Mouse (Mus musculus): ENCODE measurements at regions not wholly inside any gene's neighbourhood (a gene's known extent, or its start where the extent isn't known, plus 50 kb on each side); places are given as distances from the start of the nearest gene placed in this dataset.
"Not testable (repeated sequence)": the region's sequence is repeated elsewhere in the genome, so short reads cannot be mapped to it uniquely, and the experiment has no call there.

DNA sequence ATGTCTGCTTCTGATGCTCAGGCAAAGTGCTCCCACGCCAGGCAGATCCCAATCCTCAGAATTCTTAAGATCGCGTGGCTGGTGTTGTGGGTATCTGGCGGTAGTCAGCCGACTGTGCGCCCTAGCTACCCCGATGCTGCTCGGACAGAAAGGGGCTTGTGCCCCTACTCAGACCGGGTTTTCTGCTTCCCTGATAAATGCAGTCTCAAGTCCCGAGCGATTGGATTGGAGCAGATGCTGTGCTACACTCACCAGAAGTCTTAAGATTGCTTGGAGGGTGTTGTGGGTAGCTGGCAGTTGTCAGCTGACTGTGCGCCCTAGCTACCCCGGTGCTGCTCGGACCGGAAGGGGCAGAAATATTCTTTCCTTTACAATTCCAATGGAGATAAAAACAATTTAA, 99.3 kb downstream of the Gm7489 start:
- DNase-seq (ENCODE audit: low spot score), result not testable (repeated sequence)

DNA sequence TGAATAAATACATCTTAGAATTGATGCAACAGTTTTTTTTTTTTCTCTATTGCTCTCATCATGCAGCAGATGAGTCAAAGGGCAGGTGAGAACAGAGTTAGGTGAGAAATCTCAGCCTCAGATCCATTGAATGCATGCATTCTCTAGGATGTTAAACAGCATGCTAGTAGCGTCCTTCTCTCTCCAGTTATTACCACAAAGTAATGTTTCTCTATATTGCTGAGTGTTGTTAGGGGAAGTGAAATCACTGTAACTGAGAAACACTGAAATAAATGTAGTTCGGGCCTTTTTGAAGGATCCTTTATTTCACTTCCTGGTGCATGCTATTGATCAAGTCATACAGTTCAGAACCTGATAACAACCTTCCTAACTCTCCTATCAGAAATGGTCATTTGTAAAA, 105.2 kb downstream of the Gm7489 start:
- no peak for DNase-seq (ENCODE audit: low spot score)

DNA sequence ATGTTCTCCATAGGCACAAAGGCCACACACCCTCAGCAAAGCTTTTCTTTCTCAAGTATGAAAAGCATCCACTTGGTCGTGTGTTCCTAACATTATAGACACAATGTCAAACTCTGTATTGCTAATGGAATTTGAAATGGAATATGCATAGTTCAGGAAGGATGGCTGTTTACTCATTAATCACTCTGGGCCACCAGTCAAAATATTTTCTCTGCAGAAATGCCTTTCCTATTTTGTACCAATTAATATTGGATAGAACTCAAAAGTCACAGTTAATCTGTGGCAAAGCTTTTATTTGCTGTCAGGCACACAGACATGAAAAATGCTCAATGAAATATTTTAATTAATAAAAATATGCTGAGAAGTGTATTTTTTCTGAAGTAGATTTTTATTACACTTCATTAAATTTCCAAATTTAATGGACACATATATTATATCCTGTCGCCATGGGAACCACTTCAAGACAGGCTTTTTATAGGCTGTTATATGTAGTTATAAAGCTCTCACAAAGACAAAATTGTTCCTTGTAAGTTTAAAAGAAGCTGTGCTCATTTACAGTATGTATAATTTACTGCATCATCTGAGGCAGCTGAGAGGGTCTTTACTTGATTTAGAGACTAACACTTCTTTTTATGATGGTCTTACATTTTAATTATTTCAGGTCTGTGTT, 110.6 kb downstream of the Gm7489 start:
- no peak for DNase-seq (ENCODE audit: low spot score)

DNA sequence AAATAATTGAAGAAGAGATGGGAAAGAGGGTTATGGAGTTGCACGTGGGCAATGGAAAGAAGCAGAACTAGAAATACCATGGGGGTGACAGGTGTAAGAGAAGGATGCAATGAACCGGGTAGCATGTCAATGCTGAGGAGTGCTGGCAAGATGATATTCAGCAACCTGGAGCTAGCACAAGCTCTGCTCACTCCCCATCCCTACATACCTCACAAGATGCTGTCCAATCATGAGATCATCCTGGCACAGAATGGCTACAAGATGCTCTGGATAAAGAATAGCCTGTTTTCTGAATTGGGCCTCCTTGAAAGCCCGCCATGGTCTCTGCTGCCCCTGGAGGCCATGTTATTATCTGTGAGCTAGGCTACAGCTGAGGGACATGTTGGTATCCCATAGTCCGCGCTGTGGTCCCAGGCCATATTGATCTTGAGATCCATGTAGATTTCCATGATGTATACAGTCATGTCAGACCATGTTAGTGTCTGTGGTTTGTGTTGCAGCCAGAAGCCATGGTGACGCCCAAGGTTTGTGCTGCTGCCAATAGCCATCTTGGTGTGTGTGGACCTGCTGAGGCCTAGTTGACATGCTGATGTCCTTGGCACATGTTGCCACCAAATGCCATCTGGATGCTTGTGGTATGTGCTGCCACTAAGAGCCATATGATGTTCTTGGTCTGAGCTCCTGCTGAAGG, 114.0 kb downstream of the Gm7489 start:
- no peak for DNase-seq (ENCODE audit: low spot score)

DNA sequence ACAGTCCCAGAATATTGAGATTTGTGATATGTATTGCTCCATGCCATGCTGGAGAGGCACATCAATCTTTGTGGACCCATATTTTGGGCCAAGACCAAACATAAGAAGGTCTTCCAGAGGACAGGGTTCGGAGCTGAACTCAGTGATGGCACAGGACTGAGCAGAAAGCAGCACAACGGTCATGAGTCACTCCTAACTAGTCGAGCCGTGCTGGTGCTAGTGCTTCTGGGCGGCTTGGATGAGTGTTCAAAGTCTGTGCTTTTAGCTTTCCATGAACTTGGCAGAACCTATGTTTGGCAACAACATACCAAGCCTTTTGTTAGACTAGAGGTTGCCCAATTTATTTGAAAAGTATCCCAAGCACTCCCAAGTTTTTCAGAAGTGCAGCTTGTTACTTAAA, 149.1 kb downstream of the Gm7489 start:
- DNase-seq (ENCODE audit: low spot score), result peak; percentile 98

DNA sequence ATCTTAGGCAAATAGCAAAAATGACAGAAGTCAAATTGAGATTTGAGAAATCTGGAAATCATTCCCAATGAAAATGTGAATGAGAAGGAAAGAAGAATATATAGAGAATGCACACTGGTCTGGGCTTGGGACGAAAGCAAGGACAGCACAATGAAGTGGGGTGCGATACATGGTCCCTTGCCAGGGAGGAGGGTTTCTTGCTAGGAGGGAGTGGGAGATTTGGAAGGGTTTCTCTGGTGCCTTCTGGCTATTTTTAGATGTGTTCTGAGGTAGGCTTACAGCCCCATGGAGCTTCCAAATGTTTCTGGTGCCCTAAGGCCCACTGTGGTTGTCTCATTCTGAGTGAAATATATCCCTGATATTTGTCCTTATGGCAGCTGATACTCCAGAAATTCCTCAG, 166.0 kb downstream of the Gm7489 start:
- no peak for DNase-seq (ENCODE audit: low spot score)

DNA sequence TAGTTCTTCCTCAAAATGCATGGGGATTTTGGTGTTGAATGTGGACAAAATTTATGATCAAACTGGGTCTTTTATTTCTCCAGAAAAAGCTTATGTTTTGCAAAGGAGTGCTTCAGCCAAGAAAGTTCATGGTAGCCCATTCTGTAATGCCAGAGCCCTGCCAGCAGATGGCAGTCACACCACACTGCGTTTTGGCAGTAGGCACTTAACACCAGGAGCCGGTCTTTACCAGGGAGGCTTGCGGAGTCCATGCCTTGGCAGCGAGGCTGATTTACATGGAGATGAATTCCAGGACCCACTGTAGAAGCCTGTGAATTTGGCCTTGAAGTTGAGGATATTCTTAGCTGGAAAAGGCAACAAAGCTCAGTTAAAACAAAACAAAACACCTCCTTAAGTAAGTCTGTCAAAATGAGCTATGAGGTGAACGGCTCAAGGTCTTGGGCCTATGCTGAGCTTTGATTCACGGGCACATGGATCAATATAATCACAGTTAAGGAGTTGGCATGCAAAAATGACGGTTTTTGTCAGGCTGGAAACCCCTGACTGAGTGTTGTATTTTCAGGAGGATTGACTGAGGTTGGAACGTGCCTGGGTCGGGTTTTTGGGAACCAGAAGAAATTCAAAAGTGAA, 185.4 kb downstream of the Gm7489 start:
- peak; percentile 77 for DNase-seq (ENCODE audit: low spot score)

DNA sequence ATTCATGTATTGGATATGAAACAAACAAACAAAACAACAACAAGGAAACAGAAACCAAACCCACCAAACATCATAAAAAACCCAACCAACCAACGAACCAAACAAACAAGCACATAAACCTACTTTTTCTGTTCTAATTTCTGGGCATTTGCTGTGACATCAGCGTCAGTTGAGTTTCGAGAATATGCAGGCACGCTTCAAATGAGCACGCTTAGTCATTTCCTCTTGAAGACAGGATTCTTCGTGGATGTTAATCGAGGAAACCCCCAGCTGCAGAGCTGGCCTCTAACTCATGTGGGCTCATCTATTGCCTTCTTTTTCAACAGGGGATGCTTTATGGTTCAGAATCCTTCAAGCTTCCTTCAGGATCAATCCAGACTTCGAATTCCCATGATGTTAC, 187.0 kb downstream of the Gm7489 start:
- DNase-seq (ENCODE audit: low spot score), result no peak

DNA sequence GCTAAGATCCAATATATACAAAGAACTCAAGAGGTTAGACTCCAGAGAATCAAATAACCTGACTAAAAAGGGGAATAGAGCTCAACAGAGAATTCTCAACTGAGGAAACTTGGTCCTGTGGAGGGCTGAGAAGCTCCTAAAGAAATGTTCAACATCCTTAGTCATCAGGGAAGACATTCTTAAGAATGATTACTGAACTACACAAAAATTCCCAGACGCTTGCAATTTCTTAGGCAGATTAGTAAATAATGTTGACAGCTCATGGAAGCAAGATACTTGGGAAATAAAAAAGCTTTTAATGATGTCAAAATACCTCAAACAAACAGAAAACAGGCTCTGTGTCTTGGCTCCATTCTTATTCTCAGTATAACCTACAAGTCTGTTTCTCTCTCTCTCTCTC, 206.6 kb downstream of the Gm7489 start:
- no peak for DNase-seq (ENCODE audit: low spot score)

DNA sequence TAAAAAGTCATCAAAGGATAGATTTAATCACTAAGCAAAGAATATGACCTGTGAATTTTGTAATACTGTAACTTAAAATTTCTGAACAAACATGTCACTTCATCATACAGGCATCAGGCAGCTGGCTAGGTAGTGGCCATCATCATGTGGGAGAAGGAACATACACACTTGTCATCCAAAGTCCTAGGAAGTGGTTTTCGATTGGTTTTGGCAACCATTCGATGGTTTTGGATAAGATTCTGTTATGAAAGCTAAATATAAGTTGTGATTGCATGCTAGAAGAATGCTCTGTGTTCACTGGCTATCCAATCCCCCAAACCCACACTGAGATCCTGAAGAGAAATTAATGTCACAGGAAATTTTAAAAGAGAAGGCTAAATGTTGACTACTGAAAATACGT, 207.7 kb downstream of the Gm7489 start:
- DNase-seq (ENCODE audit: low spot score), result no peak

DNA sequence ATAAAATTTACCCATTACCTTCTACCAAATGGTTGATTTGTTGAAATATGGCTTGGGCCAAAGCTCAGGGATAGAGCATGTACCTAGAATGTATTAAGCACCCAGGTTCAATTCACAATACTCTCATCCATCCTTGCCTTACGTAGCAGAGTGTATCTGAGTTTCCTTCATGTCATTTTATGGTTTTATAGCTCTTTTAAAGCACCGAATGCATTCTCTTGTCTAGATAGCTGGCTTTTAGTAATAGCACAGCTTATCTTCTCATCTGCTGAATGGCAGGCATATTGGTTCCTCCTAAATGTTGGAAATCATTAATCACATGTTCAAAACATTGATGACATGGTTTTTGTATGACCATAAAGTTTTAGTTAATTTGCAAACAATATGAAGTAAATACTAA, 212.8 kb downstream of the Gm7489 start:
- no peak for DNase-seq (ENCODE audit: low spot score)

DNA sequence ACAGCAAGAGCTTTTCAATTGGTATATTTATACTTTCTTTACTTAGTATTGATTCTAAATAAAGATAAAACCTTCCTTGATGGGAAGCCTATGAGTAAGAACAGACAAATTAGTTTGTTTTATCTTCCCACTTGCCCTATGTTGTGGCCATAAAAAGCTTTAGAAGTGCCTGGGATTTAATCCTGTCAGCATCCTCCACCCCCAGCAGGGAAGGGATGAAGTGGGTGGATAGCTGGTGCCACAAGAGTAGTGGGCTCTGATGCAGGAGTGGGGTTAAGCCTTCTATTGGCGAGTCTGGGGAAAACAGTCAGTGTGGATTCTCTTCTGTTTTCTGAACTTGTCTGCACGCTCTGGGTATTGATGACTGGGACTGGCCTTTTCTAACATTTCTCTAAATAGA, 227.7 kb downstream of the Gm7489 start:
- DNase-seq (ENCODE audit: low spot score), result no peak

DNA sequence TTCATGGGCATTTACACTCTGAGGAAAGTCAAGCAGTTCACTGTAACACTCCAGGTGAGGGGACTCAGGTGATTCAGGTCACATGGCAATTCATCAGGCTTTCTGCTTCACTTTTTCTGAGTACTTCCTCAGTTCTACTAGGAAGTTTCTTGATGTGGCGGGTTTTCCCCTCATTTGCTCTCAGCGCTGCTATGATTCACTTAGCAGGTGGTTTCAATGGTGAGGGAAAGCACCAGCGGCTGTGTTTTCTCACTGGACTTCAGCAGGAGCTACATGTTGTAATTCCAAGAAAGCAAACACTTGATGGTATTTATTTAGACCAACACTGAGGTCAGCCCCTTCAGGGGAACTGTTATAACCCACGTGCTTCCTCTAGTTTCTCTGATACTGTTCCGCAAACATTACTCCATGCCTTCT, 229.4 kb downstream of the Gm7489 start:
- no peak for DNase-seq (ENCODE audit: low spot score)

DNA sequence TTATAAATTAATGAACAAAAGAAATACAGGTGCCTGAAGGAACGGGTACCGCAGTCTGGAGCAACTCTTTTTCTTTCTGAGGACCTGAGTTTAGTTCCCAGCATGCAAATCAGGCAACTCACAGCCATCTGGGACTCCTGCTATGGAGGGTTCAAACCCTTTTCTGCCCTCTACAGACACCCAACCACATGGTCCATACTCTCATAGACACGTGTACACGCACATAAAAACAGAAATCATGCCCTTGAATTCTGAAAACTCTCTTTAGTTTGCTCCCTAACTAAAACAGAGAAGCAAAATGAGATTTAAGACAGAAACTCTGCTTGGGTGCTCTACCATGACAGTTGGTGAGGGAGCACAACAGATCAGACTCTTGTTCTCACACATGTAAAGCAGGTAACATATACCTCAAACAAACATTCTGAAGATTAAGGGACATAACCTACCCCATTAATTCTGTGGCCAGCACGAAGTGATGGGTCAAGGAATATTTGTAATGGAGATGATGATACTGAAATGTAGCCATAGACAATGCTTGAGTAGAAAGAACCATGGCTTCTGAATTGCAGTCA, 233.3 kb downstream of the Gm7489 start:
- no peak for DNase-seq (ENCODE audit: low spot score)

DNA sequence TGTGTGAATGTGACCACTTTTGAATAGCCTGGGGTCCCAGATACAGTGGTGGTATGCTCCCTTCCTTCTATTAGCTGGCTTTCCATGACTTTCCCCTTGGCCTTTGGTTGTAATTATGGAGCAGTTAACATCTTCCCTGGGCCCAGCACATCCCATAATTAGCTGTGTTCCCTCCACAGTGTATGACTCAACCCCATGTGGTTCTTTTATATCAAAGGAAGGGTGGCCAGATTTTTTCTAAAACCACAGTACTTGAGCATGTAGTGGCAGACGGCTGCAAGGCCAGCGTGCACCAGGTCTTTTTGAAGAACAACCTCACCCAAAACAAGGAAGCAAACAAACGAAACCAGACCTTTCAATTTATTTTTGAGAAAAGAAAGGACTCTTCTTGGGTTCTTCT, 235.8 kb downstream of the Gm7489 start:
- DNase-seq (ENCODE audit: low spot score), result no peak

DNA sequence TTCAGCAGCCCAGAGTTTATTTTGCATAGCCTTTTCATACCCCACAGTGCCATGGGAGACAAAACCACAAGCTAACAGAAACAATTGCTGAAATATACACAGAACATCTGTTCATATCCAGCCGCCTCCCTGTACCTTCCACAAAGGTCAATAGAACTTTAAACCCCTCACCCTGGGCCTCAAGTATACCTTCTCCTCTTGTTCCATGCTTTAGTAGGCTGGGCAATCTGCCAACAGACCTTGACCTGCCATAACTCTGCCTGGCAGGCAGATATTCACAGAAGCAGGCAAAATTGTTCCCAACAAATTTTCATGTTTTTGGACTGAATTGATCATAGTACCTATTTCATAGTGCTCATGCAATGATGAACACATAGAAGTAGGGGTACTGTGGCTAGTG, 279.6 kb downstream of the Gm7489 start:
- DNase-seq (ENCODE audit: low spot score), result peak; percentile 4

DNA sequence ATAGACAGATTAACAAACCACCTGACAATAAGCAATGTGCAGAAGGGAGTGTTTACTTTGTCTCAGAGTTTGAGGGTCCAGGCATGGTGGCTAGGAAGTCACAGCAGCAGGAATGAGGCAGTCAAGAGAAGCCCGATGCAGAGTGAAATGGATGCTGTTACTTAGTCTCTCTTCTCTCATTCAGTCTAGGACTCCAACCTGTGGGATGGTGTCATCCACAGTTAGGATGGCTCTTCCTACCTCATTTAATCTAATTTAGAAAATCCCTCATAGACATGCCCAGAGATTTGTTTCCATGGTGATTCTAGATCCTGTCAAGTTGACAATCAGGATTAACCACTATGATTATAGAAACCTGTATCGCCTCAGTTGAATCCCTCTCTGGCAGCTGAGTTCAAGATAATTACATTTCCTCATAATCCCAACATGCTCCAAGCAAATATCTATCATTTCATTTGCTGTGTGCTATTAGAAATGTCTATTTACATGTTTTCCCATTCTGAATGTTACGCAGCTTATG, 283.2 kb downstream of the Gm7489 start:
- DNase-seq (ENCODE audit: low spot score), result no peak

DNA sequence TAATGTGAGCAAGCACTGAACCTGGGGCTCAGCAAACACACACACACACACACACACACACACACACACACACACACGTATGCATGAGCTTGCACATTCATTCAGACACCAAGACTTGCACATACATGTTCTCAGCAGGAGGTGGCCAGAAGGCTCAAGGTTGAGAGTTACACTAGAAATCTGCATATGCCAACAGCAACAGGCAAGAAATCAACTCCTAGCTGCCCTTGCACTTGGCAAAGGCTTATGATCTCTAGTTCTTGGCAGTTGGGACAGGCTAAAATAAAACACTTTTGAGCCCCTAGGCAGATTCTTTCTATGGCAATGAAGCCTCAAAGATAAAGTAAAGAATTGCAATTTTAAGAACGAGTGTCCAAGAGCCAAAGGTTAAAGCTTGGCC, 292.5 kb downstream of the Gm7489 start:
- DNase-seq (ENCODE audit: low spot score), result peak; percentile 49

DNA sequence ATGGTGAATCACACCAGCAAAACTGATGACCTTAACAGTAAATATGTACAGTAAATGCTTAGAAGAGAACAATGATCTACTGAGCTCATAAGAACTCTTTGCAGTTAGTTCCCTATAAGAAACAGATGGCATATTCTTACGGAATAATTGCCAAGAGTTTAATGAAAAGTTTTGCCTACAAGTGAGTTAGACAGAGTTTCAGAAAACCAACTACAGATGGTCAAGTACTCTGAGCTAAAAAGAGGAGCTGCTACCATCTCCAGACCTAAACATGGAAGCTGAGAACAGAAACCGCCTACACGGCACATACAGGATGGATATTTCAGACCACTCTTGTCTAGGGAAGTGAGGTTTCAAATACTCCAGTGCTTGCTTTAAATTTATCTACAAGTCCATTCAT, 293.1 kb downstream of the Gm7489 start:
- no peak for DNase-seq (ENCODE audit: low spot score)
